ENCODE assay signal across 17 mouse cellular contexts in genomic region chr11:90438768-90439167, GRCm38 (mm10).
"Had no signal": no experiment of that assay in that cellular context is flagged by ENCODE, and none has a peak within 500 bp of the region (broad histone marks: within the 10 kb centered on the region; RNA-seq: fewer than 3 reads in every experiment).

No protein-coding gene starts in this region.

- DNase-seq: left cerebral cortex, postnatal 4 days; liver; liver, embryonic 13.5 days; liver, postnatal 0 days; lung, adult 18-20 months; lung, adult 2 months; lung, embryonic 14.5 days; lung, postnatal 10 days; lung, postnatal 14 days; lung, postnatal 36 days; lung, postnatal 4 days; midbrain, embryonic 14.5 days had no signal

- ATAC-seq: liver, embryonic 12.5 days; liver, postnatal 0 days; lung, postnatal 0 days; midbrain, embryonic 13.5 days; midbrain, embryonic 15.5 days; midbrain, embryonic 16.5 days had no signal
